Mouse (Mus musculus) hindbrain, embryonic 12.5 days (tissue): ENCODE measurements around the gene Ube2ql1. TPM values are rescaled to one million over a fixed set of nuclear protein-coding genes. Genes with fewer than 3 reads are reported as not detected.

Experiments used
- polyA plus RNA-seq: library from polyadenylated mRNA; unstranded; fragments of >200 nt; fragmentation: Nextera tagmentation; extraction: Ambion mirVana; gene quantifications from 2 replicates; pipeline ENCODE4 v1.2.1, GENCODE M21; 2016

Gene Ube2ql1
- polyA plus RNA-seq, 1 experiment from 2014 or later, result 18.2 TPM

Other genes with a start within 250 kb of the Ube2ql1 start
- 91.8 and 98.4 TPM in 2 replicates for gene Nsun2, start 206.1 kb downstream of the Ube2ql1 start, polyA plus RNA-seq
- gene Tent4a, start 205.3 kb downstream of the Ube2ql1 start, polyA plus RNA-seq, result 5.9 and 8.4 TPM in 2 replicates
- 22.0 and 26.7 TPM in 2 replicates for gene Srd5a1, start 128.4 kb downstream of the Ube2ql1 start, polyA plus RNA-seq
- 169 and 171 TPM in 2 replicates for gene Med10, start 62.5 kb upstream of the Ube2ql1 start, polyA plus RNA-seq